Mouse (Mus musculus) left cerebral cortex, postnatal 14 days (tissue): ENCODE data around the gene Usp45. TPM values are rescaled to one million over a fixed set of nuclear protein-coding genes. Genes with fewer than 3 reads are reported as not detected.

Experiments
- DNase-seq, 2 experiments: peaks; one replicate each; pipeline ENCODE4 v3.0.0; 2021 to 2022; ENCODE audit warnings: low spot score in 2 of 2, mixed read lengths in 1 of 2
- intact Hi-C: fragments of 180-260 bp; cut with DNase I; formaldehyde crosslinking; loops from one replicate; pipeline ENCODE4 v1.15.1; 2025
- total RNA-seq, 2 experiments: library from RNA; stranded (reverse); gene quantifications; 2 replicates each; pipeline ENCODE4 v1.2.3; 2021

The Usp45 gene
- total RNA-seq, 2 experiments from 2014 or later = 36.7 to 42.9 TPM

DNA sequence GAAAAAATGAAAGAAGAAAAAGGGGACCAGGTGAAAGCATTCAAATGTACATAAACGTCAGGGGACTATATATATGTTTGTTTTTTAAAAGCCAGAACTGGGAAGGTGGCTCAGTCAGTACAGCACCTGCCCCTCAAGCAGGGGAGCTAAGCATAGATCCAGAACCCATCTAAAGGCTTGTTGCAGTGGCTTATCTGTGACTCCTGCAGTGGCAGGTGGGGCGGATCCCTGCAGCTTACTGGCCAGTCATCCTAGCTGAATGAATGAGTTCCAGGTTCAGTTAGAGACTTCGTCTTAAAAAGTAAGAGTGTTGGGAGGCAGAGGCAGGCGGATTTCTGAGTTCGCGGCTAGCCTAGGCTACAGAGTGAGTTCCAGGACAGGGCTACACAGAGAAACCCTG is 115.8 kb downstream of the Usp45 start:
- no peak for DNase-seq
- intact Hi-C loops = no loop called here

DNA sequence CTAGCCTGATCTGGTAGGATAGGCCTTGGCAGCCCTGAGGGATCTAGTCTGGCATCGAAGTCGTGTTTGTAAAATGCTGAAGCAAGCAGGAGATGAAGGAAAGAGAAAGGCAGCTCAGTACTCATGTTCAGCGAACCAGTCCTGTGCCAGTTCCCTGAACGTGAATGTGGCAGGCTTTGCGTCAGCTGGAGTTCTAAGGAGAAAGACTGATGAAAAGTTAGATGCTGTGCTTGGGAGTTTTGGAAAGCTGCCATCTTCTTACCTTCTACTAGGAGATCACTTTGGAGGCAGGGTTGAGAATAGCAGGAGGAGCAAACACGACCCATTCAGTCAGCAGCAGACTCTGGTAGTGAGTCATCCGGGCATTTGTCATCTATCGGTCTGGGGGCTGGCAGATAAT is 118.9 kb downstream of the Usp45 start:
- intact Hi-C loops = no loop called here
- no peak for DNase-seq

Other genes starting within 250 kb of the Usp45 start
- gene Prdm13, start 81.2 kb upstream of the Usp45 start, total RNA-seq = not detected
- 10 to 100 TPM; 39.5 to 40.4 TPM for gene Ccnc, start 39.5 kb upstream of the Usp45 start, total RNA-seq
- 10 to 100 TPM; 17.9 to 18.6 TPM for gene Tstd3, start 56 bp downstream of the Usp45 start, total RNA-seq
- gene Pnisr, start 80.4 kb downstream of the Usp45 start, total RNA-seq = 100 to 1,000 TPM; 160 to 164 TPM
- gene Coq3, start 112.5 kb downstream of the Usp45 start, total RNA-seq = 10 to 100 TPM; 12.3 to 12.5 TPM
- 10 to 100 TPM; 86.9 to 91.7 TPM for gene Faxc, start 164.2 kb downstream of the Usp45 start, total RNA-seq